Mouse (Mus musculus) CD4-positive, CD25-positive, alpha-beta regulatory T cell, adult 2 months (primary cell): ENCODE data around the gene Uggt2.

Experiments used
- DNase-seq: peaks from one replicate; pipeline ENCODE4 v3.0.0-alpha.2; 2012; ENCODE audit warnings: low read depth, low spot score

Gene Uggt2

DNA sequence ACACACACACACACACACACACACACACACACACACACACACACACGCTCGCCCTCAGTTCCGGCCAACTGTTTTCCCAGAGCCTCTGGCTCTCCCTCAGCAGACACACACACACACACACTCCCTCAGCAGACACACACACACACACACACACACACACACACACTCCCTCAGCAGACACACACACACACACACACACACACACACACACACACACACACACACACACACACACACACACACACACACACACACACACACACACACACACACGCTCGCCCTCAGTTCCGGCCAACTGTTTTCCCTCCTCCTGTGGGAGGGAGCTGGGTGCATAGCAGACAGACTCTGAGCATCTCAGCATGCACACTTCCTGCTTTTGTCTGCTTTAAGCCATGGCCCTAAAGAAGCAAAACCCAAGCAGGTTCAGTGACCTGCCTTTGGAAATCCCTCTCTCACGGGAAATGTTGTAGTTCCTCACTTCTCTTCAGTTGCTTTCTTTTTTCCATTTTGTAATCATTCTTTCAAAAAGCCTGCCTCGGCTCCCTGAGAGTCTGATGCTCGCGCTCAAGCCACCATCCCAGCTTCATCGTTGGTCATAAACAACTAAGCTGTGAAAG is 116.7 kb downstream of the Uggt2 start:
- DNase-seq = peak; percentile 83

DNA sequence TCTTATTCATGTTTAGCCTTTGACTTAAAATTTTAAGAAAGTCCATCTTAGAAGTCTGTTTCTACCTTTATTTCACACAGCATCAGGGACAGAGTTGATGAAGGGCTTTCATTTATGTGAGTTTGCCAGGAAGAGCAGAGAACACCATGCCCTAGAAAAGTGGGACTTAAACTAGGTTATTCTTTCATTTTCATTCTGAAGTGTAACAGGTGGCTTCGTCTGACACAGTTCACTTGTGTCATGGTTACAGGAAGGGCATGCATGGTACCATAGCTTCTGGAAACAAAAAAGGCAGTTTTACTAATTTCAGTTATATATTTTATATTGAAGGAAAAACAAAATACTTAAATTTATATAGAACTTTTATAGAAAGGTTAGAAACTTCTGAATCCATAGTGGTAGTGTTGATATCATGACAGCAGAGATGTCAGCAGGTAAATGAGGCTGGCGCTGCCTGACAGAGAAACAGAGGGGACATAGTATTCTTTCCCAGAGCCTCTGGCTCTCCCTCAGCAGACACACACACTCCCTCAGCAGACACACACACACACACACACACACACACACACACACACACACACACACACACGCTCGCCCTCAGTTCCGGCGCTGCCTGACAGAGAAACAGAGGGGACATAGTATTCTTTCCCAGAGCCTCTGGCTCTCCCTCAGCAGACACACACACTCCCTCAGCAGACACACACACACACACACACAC is 117.4 kb downstream of the Uggt2 start:
- DNase-seq = peak; percentile 39

DNA sequence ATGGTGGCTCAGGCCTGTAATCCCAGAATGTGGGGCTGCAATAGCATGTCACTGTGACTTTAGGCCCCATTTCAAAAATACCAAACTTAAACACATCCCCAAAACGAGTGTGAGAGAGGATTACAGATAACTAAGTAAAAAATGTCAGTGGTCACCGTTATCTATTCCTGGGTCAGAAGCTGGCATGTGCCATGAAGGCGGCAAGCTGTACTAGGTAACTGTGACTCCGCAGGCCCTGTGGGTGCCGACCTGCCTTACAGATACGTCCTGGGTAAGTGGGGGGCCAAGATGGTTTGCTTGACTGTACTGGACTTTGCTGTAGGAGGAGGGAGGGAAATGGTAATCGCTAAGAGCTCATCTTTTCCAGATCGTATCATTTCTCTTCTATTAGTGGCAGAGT is 118.3 kb downstream of the Uggt2 start:
- DNase-seq = no peak

DNA sequence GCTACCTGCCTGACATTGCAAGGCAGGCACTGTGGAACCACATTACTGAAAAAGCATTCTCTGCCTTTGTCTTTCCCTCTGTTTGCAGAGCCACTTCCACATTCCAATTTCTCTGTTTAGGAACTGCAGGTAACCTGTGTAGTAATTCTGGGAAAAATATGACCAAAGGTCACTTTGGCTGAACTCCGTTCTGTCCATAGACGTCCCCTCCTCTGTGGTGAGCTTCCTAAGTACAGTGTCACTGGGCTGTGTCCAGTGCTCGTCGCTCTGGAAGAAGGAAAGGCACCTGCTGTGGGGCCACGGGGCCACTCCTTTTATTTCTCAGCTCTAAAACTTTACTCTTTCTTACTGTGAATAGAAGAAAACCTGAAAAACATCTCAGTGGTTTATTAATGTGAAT is 118.9 kb downstream of the Uggt2 start:
- DNase-seq = no peak

DNA sequence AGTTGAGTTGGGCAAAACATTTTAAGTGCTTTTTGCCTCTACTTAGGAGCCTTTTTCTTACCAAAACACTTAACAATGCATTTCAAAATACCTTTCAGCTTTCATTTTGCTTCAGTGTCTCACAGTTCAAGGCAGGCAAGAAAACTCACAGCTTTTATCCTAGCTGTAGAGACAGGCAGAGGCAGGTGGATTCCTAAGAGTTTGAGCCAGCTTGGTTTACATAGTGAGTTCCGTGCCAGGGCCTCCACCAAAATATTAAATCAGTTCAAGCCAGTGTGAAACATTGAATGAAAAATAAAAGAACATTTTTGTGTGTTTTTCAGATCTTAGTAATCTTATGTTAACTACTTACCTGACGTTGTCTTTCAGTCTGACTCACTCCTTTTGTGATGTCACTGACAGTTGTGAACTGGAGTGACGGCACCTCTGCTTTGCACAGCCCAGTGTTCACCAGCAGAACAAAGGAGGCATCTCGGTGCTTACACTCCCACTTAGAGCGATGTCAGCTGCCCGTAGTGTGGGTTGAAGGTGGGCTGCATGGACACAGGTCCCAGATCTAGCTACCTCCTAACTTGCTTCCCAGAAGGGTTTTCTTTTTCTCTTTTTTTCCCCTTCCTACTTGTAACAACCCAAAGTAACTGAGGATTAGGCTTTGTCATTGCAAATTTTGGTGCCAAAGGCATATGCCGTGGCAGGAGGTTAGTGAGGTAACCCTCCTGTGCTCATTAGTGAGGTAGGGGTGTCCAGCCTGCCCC is 119.5 kb downstream of the Uggt2 start:
- DNase-seq = peak; percentile 18

DNA sequence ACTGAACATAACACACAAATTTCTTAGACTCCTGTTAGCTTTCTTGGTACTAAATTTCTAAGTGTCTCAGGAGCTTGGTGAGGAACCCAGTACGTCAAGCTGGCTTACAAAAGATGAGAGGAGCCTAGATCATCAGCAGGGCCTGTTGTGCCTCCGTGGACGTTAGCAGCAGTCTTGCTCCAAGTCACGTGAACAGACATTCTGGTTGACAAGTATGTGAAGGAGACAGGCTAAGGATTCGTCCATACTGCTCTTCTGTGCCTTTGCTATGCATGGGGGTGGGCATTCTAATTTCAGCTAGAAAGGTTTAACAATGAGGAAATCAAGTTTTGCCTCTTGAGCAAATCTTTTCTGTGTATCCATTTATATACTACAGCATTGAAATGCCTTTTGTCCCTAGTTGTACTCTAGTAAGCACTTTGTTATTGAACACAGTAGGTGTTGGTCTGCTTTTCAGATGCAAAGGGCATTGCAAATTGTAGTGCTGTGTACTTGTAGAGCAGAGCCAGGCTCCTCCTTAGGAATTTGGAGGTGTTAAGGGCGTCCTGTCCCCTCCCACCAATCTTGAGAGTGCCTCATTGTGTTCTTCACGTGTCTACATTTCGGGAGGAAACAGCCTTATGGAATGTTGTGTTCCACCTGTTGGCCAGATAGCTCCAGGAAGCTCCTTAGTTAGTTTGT is 122.0 kb downstream of the Uggt2 start:
- DNase-seq = no peak

DNA sequence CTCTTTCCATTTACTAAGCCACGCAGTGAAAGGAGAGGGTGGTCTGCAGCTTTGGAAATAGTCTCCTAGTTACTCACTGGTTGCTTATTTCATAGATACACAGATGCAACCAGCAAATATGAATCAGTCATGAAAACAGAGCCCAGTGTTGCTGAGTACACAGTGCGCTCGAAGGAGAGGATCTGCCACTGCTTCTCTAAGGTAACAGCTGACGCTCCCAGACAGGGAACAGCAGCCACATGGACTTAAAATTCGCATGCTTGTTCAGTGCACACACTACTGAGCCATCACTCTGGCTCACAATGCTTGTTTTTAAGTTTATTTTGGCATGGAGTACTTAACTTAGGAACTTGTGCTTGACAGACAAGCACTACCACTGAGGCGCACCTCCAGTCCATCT is 127.0 kb downstream of the Uggt2 start:
- DNase-seq = no peak

DNA sequence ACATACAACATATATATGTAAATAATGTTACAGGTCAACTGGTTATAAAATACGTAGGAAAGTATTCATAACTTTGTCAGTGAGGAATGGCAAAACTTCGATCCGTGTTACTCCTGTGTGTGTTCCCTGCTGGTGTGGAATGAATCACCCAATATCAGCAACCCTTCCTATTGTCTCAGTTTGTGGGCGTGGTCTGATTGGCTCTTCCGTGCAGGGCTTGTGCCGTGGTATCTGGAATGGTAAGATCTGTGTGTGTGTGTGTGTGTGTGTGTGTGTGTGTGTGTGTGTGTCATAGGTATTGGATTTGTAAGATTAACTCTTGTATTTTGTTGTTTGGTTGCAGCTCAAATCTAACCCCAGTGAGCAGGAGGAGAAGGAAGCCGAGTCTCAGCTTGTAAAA is 131.6 kb downstream of the Uggt2 start:
- DNase-seq = no peak

DNA sequence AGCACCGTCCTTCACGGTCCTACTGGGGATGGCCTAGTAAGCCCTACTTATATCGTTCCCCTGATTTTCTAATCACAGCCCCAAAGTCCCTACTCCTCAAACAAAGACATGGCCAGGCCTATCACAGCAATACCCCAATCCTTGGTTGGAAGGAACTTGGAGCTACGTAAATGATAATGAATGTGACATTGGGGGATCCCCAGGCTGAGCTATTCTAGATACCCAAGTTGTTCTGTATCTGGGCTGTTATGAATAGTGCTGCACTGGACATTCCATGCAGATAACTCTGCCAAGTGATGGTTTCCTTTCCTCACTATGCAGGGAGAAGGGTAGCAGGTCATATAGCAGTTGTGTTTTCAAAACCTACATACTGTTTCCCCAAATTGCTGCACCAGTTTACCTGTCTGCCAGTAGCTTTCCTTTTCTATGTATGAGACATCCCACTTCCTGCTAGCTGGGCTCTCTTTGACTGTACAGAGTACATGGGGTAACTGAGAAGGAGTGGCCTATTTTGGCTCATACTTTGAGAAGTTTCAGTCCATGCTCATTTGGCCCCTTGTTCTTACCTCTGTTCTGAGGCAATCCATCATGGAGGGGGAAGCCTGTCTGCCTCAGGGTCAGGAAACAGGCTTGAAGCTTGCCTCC is 133.8 kb downstream of the Uggt2 start:
- peak; percentile 30 for DNase-seq

DNA sequence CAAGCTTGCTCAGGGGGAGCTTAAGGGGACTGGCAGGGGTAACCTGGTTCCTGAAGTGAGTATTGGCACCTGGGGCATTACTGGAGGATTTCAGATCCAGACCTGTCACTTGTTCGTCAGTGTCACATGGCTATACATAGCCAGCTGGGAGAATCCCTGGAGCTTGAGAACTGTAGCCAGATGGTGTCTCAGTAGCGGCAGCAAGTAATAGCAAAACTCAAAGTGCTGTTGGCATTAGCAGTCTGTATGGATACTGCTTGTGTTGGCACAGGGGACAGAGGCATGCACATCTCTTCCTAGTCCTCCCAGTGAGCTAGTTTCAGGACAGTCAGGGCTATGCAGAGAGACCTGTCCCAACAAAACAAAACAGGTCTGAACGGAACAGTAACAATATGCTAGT is 141.2 kb downstream of the Uggt2 start:
- no peak for DNase-seq

DNA sequence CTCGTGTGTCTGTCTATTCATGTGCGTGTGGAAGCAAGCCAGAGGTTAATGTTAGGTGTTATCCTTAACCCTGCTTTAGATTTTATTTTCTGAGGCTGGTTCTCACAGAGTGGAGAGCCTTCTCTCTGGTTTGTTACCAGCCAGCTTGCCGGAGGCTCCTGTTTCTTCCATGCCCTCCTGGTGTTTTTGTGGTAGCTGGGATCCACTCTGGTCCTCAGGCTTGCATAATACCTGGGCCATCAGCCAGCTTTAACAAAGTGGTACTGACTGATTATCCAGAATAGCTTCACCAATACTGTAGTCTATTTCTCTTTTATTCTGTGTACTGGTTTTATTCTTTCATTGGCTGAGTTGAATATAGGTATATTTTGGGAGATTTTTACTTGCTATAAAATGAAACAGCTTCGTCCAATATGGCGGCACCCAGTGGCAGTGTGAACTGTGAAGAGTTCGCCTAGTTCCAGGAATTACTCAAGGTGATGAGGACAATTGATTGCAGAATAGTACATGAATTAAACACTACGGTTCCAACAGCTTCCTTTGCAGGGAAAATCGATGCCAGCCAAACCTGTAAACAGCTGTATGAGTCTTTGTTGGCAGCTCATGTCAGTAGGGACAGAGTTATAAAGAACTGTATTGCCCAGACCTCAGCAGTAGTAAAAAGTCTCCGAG is 147.2 kb downstream of the Uggt2 start:
- DNase-seq = no peak

DNA sequence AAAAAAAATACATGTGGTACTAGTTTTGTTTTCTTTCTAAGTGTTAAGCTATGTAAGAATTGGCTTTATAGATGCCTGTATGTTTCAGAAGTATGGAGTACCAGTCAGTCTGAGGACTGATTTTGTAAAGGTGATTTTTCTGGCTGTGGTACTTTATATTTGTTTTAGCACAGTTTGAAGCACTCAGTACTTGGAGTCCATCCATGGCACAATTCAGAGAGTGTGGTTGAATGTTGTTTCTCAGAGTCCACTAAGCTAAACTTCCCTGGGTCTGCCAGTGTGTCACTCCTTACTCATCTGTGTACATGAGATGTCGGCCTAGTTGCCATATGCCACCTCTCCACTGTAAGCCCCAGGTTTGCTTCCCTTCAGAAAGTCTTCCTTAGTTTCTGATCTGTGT is 150.4 kb downstream of the Uggt2 start:
- DNase-seq = no peak

DNA sequence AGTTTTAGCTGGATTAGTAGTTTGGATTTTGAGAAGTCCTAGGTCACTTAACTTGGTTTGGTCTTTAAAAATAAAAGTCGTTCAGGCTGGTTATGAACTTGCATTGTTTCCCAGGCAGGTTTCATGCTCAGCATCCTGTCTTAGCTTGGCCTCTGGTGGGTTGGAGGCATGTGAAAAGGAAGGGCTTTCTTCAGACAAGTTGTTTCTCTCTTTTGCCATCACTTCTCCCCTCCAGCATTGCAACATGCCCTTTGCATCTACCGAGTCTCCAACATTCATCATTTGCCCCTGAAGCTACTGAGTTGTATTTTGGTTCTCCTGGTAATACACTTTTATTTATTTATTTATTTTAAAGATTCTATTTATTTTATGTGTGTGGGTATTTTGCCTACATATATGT is 154.5 kb downstream of the Uggt2 start:
- no peak for DNase-seq

DNA sequence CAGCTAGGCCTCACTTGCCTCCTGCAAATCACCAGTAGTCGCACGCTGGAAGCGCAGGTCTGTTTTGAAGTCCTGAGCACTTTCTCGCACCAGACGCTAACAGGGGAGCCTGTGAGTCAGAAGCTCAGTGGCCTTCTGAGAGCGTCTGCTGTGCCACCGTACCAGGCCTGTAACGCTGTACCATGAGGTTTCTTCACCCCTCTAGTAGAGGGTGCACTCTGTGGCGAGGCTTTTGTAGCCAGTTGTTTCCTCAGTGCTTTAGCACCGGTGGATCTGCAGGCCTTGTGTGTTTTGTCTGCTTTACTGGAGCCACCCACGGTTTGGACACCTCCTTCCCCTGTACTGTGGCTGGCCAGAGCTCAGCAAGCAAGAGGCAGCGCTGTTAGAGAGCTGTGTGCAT is 157.2 kb downstream of the Uggt2 start:
- DNase-seq = peak; percentile 44

DNA sequence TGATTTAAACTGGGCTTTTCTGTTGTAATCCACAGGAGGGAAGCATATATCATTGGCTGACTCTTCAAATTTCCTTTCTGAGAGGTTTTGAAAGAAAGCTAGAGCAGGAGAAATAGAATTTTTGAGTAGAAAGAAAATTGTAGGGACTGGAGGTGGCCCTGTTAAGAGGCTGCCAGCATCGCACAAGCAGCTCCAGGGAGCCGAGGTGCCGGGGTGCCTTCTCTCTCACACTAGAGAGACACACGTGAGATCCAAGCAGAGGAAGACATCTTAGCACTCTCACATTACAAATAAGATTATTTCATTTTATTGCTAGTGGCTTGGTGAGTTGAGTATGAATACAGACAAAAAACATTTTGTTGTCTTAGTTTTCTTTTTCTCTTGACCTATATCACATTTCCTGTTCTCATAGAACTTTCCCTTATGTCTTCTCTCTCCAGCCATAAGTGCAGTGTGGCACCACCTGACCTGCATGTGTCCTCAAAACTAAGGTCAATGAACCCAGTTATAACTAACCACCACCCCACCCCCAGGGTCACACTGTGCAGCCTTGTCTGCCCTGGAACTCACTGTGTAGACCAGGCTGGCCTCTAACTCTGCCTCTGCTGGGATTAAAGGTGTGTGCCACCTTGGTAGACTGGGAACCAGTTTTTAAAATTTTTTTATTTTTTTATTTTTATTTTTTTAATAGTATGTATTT is 158.3 kb downstream of the Uggt2 start:
- peak; percentile 50 for DNase-seq

DNA sequence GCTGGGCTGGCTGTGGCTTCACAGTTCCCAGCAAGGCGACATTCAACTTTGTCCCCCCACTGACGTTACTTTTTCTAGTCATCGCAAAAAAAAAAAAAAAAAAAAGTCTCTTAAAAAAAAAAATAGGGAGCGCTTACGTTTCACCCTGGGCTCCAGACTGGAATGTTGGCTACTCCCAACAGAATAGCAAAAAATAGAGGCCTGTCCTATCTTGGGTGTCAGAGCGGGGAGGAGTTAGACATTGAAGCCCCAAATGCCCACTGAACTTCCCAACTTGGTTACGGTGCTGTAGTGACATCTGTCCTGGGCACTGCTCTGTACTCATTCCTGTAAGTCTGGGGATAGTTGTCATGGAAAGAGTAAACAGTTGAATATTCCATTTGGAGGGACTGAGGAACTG is 160.7 kb downstream of the Uggt2 start:
- no peak for DNase-seq

DNA sequence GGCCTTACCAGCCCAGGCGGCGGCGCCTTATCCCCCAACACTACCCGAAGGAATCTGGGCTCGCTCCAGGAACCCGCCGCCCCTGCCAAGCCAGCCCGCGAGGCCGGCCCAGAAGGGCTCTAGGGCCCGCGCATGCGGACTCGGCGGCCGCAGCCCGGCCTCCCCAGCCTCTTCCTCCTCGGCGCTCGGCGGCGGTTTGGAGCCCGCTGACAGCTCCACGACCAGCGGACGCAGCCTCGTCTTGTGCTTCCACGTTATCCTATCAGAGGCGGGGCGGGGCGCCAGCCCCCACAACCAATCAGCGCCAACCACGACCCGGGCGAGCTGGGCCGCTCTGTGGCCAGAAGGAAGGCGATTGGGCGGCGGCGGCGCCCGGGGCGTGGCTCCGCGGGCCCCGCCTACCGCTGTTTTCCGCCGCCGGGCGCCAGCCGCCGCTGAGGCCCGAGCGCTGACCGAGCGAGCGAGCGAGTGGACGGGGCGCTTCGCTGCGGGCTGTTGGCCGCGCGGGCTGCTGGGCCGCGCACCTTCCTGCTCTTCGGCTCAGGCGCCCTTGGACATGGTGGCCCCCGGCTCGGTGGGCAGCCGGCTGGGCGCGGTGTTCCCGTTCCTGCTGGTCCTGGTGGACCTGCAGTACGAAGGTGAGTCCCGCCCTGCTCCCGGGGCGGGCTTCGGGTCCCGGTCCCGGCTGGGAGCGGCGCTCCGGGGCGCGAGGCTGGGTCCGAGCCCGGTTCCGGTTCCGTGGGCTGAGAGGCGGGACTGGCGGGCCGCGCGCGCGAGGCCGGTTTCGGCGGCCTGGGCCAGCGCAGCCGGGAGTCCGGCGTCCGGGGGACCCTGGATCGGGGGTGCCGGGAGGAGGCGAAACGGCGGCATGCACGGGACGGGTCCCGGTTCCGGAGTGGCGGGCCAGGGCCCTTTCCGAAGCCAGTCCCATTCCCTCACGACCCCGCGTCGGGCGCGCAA is 161.4 kb downstream of the Uggt2 start, which contains the start of gene Dnajc3:
Gene Dnajc3, plus strand, starts transcription at position 444 of the 960 bp plus-strand sequence.
- DNase-seq = peak; percentile 98

DNA sequence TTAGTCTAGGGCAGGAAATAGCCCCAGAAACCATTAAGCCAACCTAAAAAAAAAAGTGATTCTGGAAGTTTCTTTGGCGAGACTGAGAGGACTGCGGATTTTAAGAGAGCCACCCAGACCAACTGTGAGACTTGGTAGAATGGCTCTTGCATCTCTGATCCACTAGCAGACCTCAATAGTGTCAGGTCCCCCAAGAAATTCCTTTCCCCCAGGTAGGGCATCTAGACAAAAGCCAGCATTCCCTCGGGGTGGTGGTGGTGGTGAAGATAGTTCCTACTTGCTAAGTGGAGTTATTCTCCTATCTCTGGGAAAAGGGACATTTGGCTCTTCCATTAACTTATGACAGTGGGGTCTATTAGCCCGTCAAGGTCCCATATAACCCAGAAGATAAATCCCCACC is 162.3 kb downstream of the Uggt2 start:
- no peak for DNase-seq

DNA sequence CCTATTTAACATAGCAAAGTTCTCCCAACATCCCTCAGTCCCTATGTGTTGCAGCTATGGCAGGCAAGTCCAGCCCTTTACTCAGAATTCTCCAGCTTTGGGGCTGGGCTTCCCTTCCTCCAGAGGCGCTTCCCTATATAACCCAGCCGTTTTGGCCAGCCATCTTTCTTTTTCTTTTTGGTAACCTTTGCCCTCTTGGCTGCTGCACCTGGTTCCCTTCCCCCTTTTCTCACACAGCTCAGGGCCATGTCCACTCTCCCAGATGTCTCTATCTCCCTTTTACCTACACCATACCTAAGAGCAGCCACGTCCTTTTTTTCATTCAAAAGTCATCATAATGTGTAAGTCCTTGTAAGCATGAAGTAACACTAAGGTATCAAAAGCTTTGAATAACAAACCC is 163.0 kb downstream of the Uggt2 start:
- DNase-seq = no peak
